Mouse (Mus musculus) common myeloid progenitor, adult 5-6 weeks (primary cell): ENCODE results near the gene Krtap22-2. TPM values are rescaled to one million over a fixed set of nuclear protein-coding genes. Genes with fewer than 3 reads are reported as not detected.
"Not testable (repeated sequence)": the region's sequence is repeated elsewhere in the genome, so short reads cannot be mapped to it uniquely, and the experiment has no call there.

ENCODE experiments used
- ATAC-seq: replicated peaks from 2 replicates; pipeline ENCODE4 v1.8.0; 2016; ENCODE audit warnings: low read depth, mild to moderate bottlenecking, moderate TSS enrichment, inconsistent platforms; ENCODE audit not compliant: poor library complexity, severe bottlenecking
- total RNA-seq: library from RNA; stranded (forward); fragments of 200-1000, 187-1606 nt; gene quantifications from 2 replicates; pipeline ENCODE4 v1.2.3, GENCODE M21; 2017

Krtap22-2 gene
- total RNA-seq, result not detected in 2 replicates

DNA sequence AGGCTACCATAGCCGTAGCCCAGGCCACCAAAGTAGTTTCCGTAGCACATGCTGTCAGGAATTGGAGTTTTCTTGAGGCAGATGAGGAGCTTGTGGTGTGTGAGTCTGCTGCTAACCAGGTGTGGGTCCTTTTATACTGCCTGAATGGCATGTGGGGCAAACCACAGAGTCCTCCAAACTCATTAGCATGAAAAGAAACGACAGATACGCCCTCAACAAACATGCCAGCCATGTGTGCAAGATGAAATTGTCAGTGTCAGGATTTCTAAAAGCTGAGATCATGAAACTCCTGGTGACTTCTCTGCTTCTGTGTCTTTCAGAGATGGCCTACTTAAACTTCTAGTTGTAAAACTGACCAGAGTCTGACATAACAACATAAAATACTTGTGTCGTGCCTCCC is at the start of gene Krtap22-2:
TSS of gene Krtap22-2 (minus strand) at position 101 of the 400 bp plus-strand sequence.
- no peak for ATAC-seq

DNA sequence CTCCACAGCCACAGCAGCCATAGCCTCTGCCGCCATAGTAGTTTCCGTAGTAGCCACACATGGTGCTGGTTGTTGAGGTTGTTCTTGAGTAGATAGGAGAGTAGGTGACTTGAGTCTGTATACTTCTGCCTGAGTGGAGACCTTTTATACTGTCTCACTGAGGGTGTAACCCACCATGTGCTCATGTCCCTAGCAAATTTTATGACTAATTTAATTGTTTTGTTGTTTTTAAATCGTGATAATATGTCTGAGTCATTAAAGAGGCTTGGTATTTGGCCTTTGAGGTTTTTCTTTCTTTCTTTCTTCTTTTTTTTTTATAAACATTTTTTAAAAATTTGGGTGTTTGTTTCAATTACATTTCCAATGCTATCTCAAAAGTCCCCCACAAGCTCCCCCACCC is 37.2 kb upstream of the Krtap22-2 start, which contains the start of gene Krtap6-5:
TSS of gene Krtap6-5 (minus strand) at position 101 of the 400 bp plus-strand sequence.
- ATAC-seq, result no peak

DNA sequence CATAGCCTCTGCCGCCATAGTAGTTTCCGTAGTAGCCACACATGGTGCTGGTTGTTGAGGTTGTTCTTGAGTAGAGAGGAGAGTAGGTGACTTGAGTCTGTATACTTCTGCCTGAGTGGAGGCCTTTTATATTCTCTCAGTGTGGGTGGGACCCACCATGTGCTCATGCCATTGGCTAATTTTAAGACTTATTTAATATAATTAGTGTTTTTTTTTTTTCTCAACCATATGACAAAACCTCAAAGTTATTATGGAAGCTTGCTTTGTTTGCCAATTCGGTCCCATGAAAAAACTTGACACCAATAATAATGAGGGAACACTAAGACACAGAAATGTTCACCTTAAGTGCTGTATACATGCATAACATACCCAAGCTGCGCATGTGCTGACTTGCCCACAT is 30.8 kb upstream of the Krtap22-2 start, which contains the start of gene Gm10228:
TSS of gene Gm10228 (minus strand) at position 101 of the 400 bp plus-strand sequence.
- not testable (repeated sequence) for ATAC-seq

DNA sequence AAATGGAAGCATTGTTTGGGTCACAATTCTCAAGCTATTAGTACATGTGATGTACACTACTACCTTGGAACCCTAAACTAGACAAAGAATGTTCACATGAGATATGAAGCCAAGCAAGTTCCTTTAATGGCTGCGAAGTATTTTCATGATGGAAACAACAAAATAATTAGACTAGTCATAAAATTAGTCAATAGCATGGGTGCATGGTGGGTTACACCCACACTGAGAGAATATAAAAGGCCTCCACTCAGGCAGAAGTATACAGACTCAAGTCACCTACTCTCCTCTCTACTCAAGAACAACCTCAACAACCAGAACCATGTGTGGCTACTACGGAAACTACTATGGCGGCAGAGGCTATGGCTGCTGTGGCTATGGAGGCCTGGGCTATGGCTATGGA is 20.8 kb upstream of the Krtap22-2 start, which contains the start of gene Krtap6-1:
TSS of gene Krtap6-1 (plus strand) at position 301 of the 400 bp plus-strand sequence.
- ATAC-seq, result not testable (repeated sequence)

DNA sequence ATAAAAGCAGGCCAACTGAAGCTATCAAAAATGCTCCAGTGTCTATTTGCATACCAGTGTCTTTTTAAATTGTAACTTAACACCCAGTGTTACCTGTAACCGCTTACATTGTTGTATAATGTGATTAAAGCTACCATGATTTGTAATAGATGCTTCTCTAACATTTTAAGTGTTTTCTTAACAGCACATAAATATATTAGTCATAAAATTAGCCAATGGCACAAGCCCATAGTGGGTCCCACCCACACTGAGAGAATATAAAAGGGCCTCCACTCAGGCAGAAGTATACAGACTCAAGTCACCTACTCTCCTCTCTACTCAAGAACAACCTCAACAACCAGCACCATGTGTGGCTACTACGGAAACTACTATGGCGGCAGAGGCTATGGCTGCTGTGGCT is 4.4 kb upstream of the Krtap22-2 start, which contains the start of gene Gm10229:
TSS of gene Gm10229 (plus strand) at position 301 of the 400 bp plus-strand sequence.
- ATAC-seq, result not testable (repeated sequence)

DNA sequence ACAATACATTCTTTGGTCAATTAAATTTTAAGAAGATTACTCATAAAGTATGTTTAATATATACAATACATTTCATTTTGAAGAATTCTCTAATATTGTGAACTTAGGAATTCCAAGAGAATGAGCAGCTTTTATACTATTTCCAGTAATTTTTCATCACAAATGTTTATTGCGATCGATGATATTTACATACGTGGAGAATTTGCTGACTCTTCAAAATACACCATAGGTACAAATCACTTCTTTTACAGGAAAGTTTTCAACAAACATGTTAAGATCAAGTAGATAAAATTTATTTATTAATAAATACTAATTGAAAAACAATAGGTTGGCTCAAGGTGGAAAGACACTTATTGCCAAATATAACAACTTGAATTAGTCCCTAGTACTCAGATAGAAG is 3.4 kb upstream of the Krtap22-2 start:
- no peak for ATAC-seq

DNA sequence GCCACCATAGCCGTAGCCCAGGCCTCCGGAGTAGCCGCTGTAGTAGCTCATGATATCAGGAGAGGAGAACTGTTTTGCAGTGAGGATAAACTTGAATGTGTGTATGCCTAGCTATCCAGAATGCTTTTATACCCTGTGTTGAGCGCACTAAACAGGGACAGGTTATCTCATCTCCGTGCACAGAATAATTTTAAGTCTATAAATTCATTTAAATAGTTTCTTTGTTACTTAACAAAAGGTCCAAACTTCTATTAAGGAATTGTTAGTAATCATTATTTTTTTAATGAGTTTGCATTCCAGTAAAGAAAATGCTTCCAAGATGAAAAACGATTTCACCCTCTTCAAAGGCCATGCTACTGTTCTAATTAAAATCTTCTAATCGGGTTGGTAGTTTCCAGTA is 47.8 kb downstream of the Krtap22-2 start, which contains the start of gene Krtap16-3:
TSS of gene Krtap16-3 (minus strand) at position 101 of the 400 bp plus-strand sequence.
- ATAC-seq, result no peak

Other genes with a start within 250 kb of the Krtap22-2 start
- gene 2310057N15Rik, start 236.6 kb downstream of the Krtap22-2 start, total RNA-seq, result not detected in 2 replicates
- gene Gm5965, start 232.9 kb downstream of the Krtap22-2 start, total RNA-seq, result not detected in 2 replicates
- not detected in 2 replicates for gene Gm20741, start 198.5 kb downstream of the Krtap22-2 start, total RNA-seq
- gene Krtap15, start 190.5 kb downstream of the Krtap22-2 start, total RNA-seq, result not detected in 2 replicates
- gene Krtap14, start 184.6 kb downstream of the Krtap22-2 start, total RNA-seq, result not detected in 2 replicates
- gene Krtap19-1, start 141.3 kb downstream of the Krtap22-2 start, total RNA-seq, result not detected in 2 replicates
- not detected in 2 replicates for gene Krtap19-2, start 136.5 kb downstream of the Krtap22-2 start, total RNA-seq
- not detected in 2 replicates for gene Krtap19-3, start 132.7 kb downstream of the Krtap22-2 start, total RNA-seq
- gene Krtap19-4, start 125.7 kb downstream of the Krtap22-2 start, total RNA-seq, result not detected in 2 replicates
- gene Krtap19-5, start 114.3 kb downstream of the Krtap22-2 start, total RNA-seq, result not detected in 2 replicates
- gene Krtap19-9b, start 78.5 kb downstream of the Krtap22-2 start, total RNA-seq, result not detected in 2 replicates
- not detected in 2 replicates for gene Krtap16-3, start 47.9 kb downstream of the Krtap22-2 start, total RNA-seq
- gene Gm10229, start 4.5 kb upstream of the Krtap22-2 start, total RNA-seq, result not detected in 2 replicates
- not detected in 2 replicates for gene Krtap6-1, start 20.9 kb upstream of the Krtap22-2 start, total RNA-seq
- gene Gm10228, start 30.7 kb upstream of the Krtap22-2 start, total RNA-seq, result not detected in 2 replicates
- not detected in 2 replicates for gene Krtap6-5, start 37.1 kb upstream of the Krtap22-2 start, total RNA-seq
- not detected in 2 replicates for gene 1110025L11Rik, start 53.2 kb upstream of the Krtap22-2 start, total RNA-seq
- not detected in 2 replicates for gene Krtap6-3, start 73.3 kb upstream of the Krtap22-2 start, total RNA-seq
- gene Gm6358, start 130.1 kb upstream of the Krtap22-2 start, total RNA-seq, result not detected in 2 replicates
- gene Gm10061, start 140.3 kb upstream of the Krtap22-2 start, total RNA-seq, result not detected in 2 replicates
- not detected in 2 replicates for gene Gm9789, start 147.2 kb upstream of the Krtap22-2 start, total RNA-seq
- not detected in 2 replicates for gene Gm7735, start 158.7 kb upstream of the Krtap22-2 start, total RNA-seq
- gene 1110057P08Rik, start 164.0 kb upstream of the Krtap22-2 start, total RNA-seq, result not detected in 2 replicates
- not detected in 2 replicates for gene Krtap20-2, start 195.1 kb upstream of the Krtap22-2 start, total RNA-seq